Mouse (Mus musculus) CD8-positive naive resting alpha-beta T cell, adult 2 months (primary cell): ENCODE results near the gene Alkbh1.

Source experiments
- DNase-seq, 2 experiments: peaks; one replicate each; pipeline ENCODE4 v3.0.0; 2022; ENCODE audit warnings: low read depth in 2 of 2, low spot score in 2 of 2

Gene Alkbh1

GRCm38 (mm10) chr12:87419974-87420485 lies 23.8 kb downstream of the Alkbh1 start:
- DNase-seq, result no peak

DNA sequence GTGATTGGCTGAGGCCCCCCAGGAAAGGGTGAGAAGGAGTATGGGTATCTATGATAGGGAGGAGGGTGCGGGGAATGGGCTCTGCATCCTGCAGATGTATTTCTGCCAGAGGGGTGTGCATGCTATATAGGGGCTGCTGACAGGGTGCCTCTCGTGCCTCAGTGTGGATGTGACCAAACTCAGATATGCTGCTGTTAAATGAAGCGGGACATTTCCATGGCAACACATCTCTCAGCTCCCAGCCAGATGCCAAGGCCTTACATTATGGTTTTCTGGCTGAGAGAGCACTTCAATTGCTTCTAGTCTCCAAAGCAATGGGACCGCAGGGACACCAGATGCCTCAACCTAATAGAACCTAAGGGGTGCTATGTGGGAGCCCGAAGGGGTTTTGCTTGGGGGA lies 24.9 kb downstream of the Alkbh1 start:
- no peak for DNase-seq

DNA sequence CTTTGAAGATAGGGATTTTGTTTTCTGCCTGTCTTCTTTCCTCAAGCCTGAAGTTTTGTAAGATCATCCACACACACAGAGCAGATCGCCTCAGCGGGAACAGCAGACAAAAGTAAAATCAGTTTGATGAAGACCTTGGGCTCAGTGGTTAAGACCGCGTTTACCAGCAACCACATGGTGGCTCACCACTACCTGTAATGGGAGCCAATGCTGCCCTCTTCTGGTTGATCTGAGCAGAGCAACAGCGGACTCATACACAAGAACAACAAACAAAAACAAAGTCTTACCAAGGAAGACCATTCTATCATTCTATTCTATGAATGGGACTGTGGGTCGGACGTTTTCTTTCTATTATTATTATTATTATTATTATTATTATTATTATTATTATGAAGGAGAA lies 27.1 kb downstream of the Alkbh1 start:
- DNase-seq, result peak; percentile 18 to 47

DNA sequence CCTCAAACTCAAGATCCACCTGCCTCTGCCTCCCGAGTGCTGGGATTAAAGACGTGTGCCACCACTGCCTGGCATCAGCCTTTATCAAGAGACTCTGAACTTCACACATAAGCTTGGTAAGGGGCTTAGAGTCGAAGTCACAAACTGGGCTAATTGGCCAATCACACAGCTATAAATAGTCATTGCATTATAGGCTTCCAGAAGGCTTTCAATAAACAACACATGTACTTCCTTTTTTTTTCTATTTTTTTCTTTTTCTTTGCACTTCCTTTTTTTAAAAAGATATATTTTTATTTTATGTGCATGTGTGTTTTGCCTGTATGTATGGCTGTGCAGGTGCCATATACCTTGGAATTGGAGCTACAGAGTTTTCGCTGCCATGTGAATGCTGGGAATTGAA lies 28.5 kb downstream of the Alkbh1 start:
- DNase-seq, result no peak

DNA sequence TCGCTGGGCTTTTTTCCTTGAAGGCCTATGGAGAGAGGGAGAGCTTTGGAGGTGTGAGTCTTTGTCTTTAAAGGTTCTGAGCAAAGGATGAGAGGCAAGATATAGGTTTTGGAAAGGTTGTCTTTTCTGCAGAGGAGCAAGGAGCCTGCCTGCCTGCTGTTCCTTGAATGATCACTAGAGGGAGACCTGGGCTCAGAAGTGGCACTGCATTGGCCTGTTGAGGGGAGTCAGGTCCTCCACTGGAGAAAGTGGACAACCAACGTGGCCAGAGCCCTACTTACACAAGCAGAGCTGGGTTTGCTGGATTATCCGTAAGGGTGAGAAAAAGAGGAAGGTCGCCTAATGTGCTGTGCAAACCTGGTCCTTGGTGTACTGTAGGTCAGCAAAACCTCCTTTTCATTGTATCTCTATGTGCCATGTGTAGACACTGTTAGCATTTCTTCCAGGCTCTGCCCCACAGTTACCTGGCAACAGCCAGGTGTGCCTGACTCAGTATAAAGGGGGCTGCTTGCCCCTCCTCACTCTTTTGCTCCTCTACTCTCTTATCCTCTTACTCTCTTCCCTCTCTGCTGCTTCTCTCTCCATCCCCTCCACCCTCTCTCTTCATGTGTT lies 30.5 kb downstream of the Alkbh1 start:
- peak; percentile 43 to 63 for DNase-seq

DNA sequence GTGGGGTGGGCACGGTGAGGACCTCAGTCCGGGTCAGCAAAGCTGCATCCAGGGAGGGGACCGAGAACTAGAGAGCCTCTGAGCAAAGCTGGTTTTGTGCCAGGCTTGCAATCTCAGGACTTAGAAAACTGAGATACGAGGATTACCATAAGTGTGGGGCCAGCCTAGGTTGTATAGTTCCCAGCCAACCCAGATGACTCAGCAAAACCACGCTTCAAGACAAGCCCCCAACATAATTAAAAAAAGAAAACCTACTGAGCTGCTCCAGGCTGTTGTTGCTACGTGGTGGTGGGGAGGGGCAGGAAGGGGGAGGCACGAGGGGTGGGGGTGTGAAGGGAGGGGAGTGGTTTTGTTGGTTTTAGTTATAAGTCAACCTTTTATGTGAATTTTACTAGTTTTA lies 32.8 kb downstream of the Alkbh1 start:
- no peak for DNase-seq

- DNase-seq, result no peak
These were observed 34.7 kb downstream of the Alkbh1 start for GRCm38 (mm10) chr12:87409123-87409522.

DNA sequence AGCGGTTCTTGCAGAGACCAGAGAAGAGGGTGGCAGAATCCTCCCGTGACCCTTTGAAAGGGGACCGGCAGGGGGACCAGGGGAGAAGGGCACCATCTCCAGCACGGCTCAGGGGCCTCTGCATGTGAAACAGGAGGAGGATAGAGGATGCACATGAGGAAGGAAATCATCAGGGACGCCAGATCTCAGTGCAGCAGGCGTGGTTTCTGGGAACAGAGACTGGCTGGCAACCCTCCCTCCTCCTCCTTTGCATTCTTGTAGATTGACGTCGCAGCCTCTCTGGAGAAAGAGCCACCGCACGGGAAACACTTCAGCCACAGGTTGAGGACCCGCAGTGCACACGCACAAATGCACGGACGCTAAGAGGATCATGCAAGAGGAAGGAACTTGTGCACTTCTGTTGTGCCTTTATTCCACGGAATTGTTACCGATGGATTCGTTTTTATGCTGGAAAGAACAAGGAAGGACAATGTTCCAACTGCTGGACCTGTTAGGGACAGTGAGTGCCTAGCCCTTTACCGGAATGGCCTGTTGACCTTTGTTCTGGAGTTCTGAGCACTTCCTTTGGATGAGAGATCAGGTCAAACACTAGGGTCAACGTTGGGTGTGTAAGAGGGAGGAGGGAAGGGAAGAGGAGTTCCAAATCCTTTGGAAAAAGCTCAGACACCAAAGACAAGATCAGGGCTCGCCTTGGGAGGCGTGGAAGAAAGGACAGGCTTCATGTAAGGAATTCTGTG lies 35.8 kb downstream of the Alkbh1 start:
- DNase-seq, result no peak

- no peak for DNase-seq
These were observed 38.1 kb downstream of the Alkbh1 start for GRCm38 (mm10) chr12:87405721-87406120.

- no peak for DNase-seq
These were observed 38.7 kb downstream of the Alkbh1 start for GRCm38 (mm10) chr12:87405165-87405564.

- no peak for DNase-seq
These were observed 41.9 kb downstream of the Alkbh1 start for GRCm38 (mm10) chr12:87401883-87402282.

DNA sequence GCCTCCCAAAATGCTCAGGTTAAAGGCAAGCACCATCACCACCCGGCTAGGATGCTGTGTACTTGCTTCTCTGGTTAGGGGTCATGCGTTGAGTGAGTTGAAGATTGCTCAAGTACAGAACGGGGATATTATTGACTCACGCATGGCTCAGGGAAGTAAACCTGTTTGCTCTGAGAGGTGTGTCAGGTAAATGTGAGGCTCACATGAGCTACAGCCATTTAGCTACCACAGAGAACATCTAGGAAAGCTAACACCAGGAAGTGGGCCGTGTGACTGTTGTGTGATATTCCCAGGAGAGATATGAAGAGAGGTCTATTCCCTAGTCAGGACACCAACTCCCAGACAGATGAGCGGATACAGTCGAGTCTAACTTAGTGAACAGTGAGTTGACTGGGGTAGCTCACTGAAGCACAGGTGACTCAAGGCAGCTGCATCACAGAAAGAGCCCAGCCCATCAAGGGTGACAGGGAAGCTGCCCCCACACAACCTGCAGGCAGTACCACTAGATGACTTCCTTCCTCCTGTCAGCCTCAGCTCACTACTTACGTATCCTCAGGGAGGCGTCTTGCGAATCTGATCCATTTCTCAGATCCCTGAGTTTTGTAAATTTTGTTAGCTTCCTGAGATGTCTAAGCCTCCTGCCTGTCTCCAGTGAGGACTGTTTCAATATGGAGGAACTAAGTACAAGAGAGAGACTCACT lies 44.5 kb downstream of the Alkbh1 start:
- DNase-seq, result no peak

DNA sequence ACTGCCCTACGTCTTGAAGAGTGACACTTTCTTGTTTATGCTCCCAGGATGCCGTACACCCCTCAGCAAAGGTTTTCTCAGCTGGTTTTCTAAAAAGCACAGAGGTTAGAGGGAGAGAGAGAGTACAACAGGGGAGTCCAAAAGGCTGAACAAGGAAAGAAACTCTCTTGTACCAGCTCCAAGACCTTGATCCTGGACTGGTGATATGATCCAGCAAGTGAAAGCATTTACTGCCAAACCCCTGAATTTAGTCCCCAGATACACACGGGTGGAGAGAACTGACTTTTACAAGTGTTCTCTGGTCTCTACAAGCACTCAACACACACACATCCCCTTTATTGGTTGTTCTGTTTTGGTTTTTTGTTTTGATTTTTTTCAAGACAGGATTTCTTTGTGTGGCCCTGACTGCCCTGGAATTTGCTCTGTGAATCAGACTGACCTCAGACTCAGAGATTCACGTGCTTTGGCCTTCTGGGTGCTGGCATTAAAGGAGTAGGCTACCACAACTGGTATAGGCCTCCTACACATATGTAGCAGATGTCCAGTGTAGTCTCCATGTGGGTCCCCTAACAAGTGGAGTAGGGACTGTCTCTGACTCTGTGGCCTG lies 45.9 kb downstream of the Alkbh1 start:
- no peak for DNase-seq

- DNase-seq, result no peak
These were observed 46.7 kb downstream of the Alkbh1 start for GRCm38 (mm10) chr12:87397126-87397525.

DNA sequence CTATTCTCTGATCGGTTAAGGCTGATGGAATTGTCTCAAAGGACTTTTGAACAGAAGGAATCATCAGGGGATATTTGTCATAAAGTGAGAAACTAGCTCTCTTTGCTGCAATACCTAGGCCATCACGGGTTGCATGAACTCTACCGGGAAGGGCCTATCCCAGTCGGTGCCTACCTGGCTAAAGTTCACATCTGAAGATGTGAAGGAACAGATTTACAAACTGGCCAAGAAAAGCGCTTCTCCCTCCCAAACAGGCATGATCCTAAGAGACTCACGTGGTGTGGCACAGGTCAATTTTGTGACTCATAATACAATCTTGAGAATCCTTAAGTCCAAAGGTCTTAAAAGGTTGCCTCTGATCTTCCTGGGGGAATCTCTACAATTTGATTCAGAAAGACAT lies 49.5 kb downstream of the Alkbh1 start:
- DNase-seq, result no peak

GRCm38 (mm10) chr12:87393447-87394145 lies 50.2 kb downstream of the Alkbh1 start:
- DNase-seq, result no peak

DNA sequence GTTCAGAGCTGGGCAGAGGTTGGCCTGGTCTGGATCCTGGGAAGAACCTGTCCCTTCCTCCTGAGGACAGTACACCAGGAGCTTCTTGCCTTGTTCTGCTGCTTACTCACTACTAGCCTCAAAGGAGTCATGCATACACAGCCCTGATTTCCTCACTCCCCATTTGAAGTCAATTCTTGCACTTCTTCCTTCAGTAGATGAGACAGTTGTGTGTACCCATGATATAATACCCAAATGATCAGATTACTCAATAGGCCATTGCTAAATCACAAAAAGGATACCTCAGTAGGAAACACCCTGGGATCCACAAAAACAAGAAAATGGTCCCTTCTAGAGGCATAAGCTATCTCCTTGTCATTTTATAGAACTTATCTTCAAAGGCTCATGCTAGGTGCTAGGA lies 52.5 kb downstream of the Alkbh1 start:
- no peak for DNase-seq

GRCm38 (mm10) chr12:87389231-87389630 lies 54.6 kb downstream of the Alkbh1 start:
- no peak for DNase-seq

- DNase-seq, result peak; percentile 97 to 99
These were observed 55.6 kb downstream of the Alkbh1 start, which contains the start of gene Sptlc2 for GRCm38 (mm10) chr12:87388122-87388774. Gene Sptlc2, minus strand, starts transcription at chr12:87388355.
